Mouse (Mus musculus) cerebellum, adult 9-11 months (tissue): ENCODE data around the gene Trio.
A peak's percentile ranks its signal among the peaks of the same experiment; 100 is the strongest.
"Not testable (repeated sequence)": the region's sequence is repeated elsewhere in the genome, so short reads cannot be mapped to it uniquely, and the experiment has no call there.

Experiments used
- DNase-seq: peaks from one replicate; pipeline ENCODE4 v3.0.0; 2022

Gene Trio

DNA sequence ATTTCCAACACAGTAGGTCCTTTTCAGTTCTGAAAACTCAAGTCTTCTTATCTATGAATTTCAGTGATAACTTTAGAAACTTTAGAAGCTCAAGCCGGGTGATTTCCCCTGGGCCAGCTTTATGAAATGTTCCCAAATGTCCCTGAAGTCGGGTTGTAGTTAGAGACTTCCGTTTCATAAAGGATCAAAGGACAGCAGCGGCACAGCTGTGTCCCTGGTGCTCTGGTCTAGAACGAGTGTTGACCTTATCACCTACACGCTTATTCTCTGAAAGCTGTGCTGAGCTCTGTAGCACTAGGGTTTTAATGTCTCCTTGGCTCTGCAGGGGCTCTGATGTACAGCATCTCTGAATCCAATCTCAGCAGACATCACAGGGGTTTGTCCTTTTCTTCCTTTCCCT is 267.0 kb downstream of the Trio start:
- no peak for DNase-seq

DNA sequence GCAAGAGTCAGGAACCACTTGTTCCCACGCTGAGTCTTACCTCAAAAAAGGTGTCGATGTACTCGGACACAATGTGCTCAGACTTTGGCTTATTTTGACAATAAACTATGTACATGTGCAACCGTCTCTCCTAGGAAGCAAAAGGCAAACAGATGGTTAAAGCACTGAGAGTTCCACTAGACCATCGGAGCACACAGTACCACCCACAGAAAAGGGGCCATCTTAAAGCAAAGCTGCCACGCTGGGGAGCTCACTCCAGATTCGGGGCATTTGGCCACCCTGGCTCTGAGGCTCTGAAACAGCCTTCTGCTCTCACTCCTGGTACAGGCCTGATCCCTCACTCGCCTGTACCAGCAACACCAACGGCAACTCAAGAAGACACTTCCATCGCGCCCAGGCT is 269.2 kb downstream of the Trio start:
- DNase-seq: no peak

DNA sequence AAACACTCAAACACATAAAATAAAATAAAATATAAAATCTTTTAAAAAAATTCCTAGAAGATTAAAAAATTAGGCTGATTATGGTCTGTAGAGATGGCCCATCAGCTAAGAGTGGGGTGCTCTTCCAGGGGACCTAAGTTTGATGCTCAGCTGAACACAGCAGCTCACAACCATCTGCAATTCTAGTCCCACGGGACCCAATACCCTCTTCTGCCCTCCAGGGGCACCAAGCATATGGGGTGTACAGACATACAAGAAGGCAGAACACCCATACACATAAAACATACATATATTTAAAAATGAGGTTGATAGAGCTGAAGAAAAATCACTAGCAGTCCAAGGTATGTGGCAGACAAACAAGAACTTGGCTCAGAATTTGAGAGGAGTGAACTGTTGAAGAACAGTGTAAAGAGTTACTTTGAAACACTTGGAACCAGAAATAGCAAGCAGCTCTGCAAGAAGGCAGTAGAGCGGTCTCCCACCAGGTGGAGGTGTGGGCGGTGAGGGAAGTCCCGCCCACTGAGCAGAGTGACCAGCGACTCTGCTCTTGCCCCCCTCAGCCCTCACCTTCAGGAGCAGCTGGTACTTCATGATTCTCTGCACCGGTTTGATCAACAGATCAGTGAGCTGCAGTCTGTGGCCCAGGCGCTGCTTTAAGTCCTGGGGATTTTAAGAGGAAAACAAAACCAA is 270.9 kb downstream of the Trio start:
- DNase-seq: no peak

- no peak for DNase-seq
These were observed 271.7 kb downstream of the Trio start for GRCm38 (mm10) chr15:27753923-27754322.

- DNase-seq: no peak
These were observed 272.8 kb downstream of the Trio start for GRCm38 (mm10) chr15:27752677-27753342.

GRCm38 (mm10) chr15:27751612-27752405 is 273.8 kb downstream of the Trio start:
- DNase-seq: peak; percentile 60

DNA sequence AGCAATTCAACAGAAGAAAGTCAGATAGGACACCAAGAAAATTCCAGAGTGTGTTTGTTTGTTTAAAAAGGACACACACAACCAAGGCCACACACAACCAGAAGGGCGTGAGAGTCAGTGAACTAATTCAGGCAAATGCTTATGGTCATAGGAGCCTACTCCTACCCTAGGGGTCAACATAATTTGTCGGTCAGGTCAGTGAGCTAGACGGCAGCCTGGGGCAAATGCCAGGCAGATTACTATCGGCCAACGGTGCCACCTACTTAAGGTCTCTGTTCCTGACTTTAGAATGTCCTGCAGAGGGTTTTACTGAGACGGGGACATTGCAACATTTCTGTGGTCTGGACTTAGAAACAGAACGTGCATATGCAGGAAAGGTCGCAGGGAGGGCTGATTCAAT is 276.9 kb downstream of the Trio start:
- no peak for DNase-seq

DNA sequence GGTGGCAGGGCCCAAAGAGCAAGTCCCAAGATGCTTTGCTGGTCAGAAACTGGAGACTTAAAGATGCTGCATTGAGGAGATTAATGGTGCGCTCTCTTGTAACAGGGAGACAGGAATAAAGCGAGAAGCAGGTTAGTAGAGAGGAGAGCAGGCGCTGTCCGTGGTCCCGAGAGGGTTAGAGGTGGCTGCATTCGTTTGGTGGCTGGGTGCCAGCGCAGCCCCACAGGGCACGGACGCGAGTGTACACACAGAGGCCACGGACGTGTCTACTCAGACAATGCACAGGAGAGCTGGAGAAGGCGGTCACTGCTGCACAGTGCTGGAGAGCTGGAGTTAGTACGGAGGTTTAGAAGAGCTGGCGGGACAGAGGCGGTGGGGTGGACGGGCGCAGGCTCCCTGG is 278.1 kb downstream of the Trio start:
- DNase-seq: no peak

- DNase-seq: no peak
These were observed 280.7 kb downstream of the Trio start for GRCm38 (mm10) chr15:27744995-27745394.

GRCm38 (mm10) chr15:27740080-27740479 is 285.6 kb downstream of the Trio start:
- DNase-seq: no peak

DNA sequence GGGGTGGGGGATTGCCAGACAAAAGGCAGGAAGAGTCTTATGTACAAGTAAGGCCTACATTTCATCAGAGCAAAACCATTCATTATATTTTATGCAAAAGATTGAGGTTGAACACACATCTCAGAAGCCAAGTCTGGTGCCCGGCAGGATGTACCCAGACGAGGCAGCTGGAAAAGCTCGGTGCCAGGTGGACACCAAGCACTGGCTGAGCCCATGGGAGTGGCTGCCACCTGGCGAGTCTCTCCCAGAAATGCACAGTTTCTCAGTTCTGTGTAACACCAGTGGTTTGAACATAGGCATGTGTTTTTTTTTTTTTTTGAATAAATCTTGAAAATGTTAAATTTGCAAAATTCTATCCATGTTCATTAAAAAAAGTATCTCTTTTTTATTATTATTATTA is 293.8 kb downstream of the Trio start:
- no peak for DNase-seq

DNA sequence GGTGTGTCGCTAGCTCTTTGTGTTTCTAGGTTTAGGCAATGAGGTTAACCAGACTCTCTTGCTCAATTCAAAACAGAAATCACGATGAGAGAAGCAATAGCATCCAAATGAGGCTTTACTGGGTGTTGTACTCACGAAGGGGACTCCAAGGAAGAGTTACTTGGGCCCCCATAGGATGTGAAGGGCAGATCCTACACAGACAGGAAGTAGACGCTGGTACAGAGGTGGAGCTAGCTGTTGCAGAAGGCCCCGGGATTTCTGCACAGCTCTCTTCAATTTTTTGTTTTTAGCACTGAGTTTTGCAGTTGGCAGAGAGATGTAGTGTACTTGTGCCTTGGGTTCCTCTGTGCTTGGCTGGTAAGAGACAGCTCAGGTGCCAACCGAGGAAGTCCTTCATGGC is 299.4 kb downstream of the Trio start:
- DNase-seq: no peak

- no peak for DNase-seq
These were observed 300.6 kb downstream of the Trio start for GRCm38 (mm10) chr15:27724796-27725680.

DNA sequence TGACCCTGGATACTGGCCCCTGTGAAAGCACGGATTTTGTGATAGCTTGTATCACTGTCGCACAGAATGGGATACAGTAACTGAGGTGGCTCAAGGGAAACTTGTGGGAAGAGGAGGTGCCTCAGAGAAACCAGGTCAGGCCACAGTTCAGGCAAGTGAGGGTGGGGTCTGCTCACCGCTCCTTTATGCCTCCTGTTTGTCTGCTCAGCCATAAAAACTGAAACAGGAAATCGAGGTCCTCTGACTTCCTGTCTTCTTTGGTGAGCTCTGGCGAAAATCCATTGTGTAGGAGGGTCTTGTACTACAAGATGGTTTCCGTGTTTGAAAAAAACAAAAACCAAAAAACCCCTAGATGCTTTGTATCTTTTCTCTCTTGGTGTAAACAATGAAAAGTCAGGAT is 301.4 kb downstream of the Trio start:
- no peak for DNase-seq

DNA sequence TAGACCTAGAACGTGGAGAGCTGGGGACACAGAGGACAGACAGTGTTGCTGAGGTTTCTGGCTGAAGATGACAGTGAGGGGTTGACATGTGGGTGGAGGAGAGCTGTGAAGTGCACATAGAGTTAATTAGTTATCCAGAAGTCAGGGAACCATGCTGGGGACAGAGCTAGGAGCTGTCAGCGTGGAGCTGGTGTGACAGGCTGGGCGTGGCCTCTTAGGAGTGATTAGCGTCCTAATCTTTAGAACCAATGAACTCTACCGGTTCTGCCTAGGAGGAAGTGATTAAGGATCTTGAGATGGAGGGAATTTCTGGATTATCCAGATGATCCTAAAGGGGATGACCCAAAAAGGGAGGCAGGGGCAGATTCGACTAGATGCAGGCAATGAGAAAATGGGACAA is 301.9 kb downstream of the Trio start:
- DNase-seq: no peak

DNA sequence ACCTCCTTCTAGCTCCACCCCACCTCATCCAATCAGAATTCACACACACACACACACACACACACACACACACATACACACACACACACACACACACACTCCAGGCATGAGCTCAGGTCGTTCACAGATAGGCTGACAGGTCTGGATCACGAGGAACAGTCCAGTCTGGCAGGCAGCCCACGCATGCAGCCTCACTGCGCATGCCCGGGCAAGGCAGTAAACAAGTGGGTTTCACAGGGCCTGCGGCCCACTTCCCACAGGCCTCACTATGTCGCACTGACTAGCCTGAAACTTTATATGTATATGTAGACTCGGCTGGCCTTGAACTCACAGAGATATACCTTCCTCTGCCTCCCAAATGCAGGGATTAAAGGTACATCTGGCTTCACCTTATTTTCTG is 305.4 kb downstream of the Trio start:
- DNase-seq: not testable (repeated sequence)

- no peak for DNase-seq
These were observed 307.0 kb downstream of the Trio start for GRCm38 (mm10) chr15:27718668-27719067.

DNA sequence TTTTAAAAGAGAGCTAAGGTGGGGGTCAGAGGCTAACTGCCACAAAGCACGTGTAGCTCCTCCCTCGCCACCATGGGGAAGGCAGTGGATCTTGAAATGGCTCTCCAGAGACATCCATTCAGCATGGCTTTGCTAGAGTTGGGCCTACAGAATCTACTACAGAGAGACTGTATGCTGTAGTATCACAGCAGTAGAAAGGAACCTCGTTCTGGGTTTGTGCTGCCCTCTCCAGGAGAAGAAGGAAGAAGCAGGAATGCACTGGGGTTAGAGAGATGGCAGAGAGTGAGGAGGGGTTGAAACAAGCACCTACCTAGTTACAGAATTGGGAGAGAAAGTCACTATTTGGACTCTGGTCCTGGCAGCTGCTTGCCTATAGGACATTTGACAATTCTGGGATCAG is 310.3 kb downstream of the Trio start:
- DNase-seq: peak; percentile 19

- no peak for DNase-seq
These were observed 314.9 kb downstream of the Trio start for GRCm38 (mm10) chr15:27710698-27711097.

DNA sequence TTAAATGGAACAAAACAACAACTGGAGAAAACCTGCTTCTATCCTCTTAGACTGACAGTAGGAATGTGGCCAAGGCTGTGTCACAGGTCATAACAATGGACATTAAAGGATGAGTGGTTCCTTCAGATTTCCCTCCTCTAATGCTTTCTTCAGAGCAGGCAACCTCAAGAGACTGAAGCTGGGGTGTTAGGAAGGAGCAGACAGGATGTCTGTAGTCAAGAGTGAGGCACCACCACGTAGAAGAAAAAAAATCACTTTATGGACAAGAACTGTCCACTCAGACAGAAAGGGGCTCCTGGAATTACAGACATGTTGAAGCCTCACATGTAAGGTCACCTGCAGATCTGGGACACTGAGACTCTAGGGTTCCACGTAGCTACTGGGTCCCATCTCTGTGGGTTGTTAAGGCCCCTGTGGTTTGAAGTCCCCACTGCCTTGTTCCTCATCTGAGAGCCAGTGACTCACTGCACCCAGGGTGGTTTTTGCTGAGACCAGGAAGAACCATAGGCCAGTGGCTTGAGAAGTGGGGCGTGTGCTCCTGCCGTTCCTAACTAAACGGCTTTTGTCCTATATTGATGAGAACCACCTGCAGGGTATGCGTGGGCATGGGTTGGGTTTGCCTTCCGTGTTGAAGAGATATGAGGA is 316.6 kb downstream of the Trio start:
- no peak for DNase-seq

DNA sequence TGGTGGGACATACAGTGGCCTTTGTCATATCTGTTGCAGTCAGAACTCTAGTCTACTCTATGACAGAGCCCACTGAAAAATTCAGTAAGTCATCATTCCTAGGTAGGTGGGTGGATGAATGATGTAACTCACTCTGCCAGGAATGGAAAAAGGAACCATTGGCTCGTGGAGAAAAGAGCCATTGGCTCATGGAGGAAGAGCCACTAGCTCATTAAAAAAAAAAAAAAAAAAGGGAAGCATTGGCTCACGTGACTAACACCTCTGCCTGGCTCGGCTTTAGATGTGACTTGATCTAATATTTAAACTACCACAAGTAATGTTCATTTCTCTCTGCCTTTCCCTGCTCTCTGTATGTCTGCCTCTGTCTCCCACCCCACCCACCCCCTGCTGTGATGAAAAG is 317.1 kb downstream of the Trio start:
- no peak for DNase-seq

- no peak for DNase-seq
These were observed 322.7 kb downstream of the Trio start for GRCm38 (mm10) chr15:27702972-27703313.
